In genomic region chr17:83997778-83998177, GRCm38 (mm10) we compare ENCODE assay signal across 9 mouse cellular contexts.
DNase-seq lines count a peak whose midpoint lies in the region; ATAC-seq and TF ChIP-seq lines count a peak whose summit lies in the region.
"Had no signal": no experiment of that assay in that cellular context is flagged by ENCODE, and none has a peak within 500 bp of the region (broad histone marks: within the 10 kb centered on the region; RNA-seq: fewer than 3 reads in every experiment).

No protein-coding gene starts in this region.

- H3K4me2 ChIP-seq in kidney, embryonic 15.5 days, result no peak overlapping the region
- H3K4me2 ChIP-seq in liver, embryonic 13.5 days, result no peak overlapping the region
- H3K4me2 ChIP-seq: heart, embryonic 15.5 days had no signal

- 91% methylated on average over 11 of the region's 11 CpGs for WGBS in cerebellum, adult 2 months
- WGBS in kidney, embryonic 15.5 days, result 82% methylated on average over 11 of the region's 11 CpGs
- WGBS in liver, embryonic 13.5 days (ENCODE audit: insufficient replicate concordance), result 50% methylated on average over 11 of the region's 11 CpGs

- H3K4me1 ChIP-seq in cerebellum, adult 2 months (ENCODE audit: control insufficient read depth, insufficient read depth, low read length), result no peaks in the 10 kb centered on the region
- peaks cover 31% of the 10 kb centered on the region for H3K4me1 ChIP-seq in kidney, embryonic 15.5 days
- peaks cover 17% of the 10 kb centered on the region for H3K4me1 ChIP-seq in liver, embryonic 13.5 days (replicated peaks)

- no peak overlapping the region for H3K4me3 ChIP-seq in cerebellum, adult 2 months (replicated peaks; ENCODE audit: insufficient read depth, low read depth, low read length)
- H3K4me3 ChIP-seq in kidney, embryonic 15.5 days (replicated peaks), result no peak overlapping the region
- H3K4me3 ChIP-seq in liver, embryonic 13.5 days (replicated peaks), result no peak overlapping the region
- H3K4me3 ChIP-seq: heart, embryonic 15.5 days had no signal

- ATAC-seq in erythroblast, adult 5-6 weeks (replicated peaks; ENCODE audit: low FRiP score, poor library complexity, severe bottlenecking), result peak; percentile 47
- ATAC-seq in kidney, embryonic 15.5 days (replicated peaks; ENCODE audit: low FRiP score), result no peak
- no peak for ATAC-seq in liver, embryonic 13.5 days (ENCODE audit: low read depth)

- H3K27me3 ChIP-seq in cerebellum, adult 2 months (ENCODE audit: control insufficient read depth, insufficient read depth, low read length), result no peaks in the 10 kb centered on the region
- H3K27me3 ChIP-seq in kidney, embryonic 15.5 days, result no peaks in the 10 kb centered on the region
- H3K27me3 ChIP-seq in liver, embryonic 13.5 days, result no peaks in the 10 kb centered on the region
- H3K27me3 ChIP-seq: heart, embryonic 15.5 days had no signal

- no peak for TF ChIP-seq POLR2A in cerebellum, adult 2 months (IDR thresholded peaks at IDR 0.05; ENCODE audit: borderline replicate concordance, insufficient read depth, low read length)

- no peak overlapping the region for H3K27ac ChIP-seq in cerebellum, adult 2 months (ENCODE audit: insufficient read depth, low read length)
- H3K27ac ChIP-seq in kidney, embryonic 15.5 days, result peak overlapping the region; percentile 87
- no peak overlapping the region; the same call in 1 of the 2 replicates for H3K27ac ChIP-seq in liver, embryonic 13.5 days
- H3K27ac ChIP-seq: heart, embryonic 15.5 days had no signal

- no peaks in the 10 kb centered on the region for H3K9me3 ChIP-seq in kidney, embryonic 15.5 days (replicated peaks)
- no peaks in the 10 kb centered on the region for H3K9me3 ChIP-seq in liver, embryonic 13.5 days (replicated peaks)
- H3K9me3 ChIP-seq: heart, embryonic 15.5 days had no signal

- DNase-seq in cerebellum, adult 2 months, result no peak
- DNase-seq in cerebellum, postnatal 36 days, result no peak
- DNase-seq in R1 (ENCODE audit: low read depth, low spot score), result peak; percentile 76
- DNase-seq in liver, embryonic 13.5 days, result peak; percentile 29
- peak; percentile 33 for DNase-seq in right cerebral cortex, postnatal 25 days
- DNase-seq in urinary bladder, adult 2 months (ENCODE audit: low spot score), result peak; percentile 77

- peak; percentile 27; the same call in 1 of the 2 replicates for TF ChIP-seq CTCF in cerebellum, adult 2 months (IDR thresholded peaks at IDR 0.05; ENCODE audit: borderline replicate concordance, insufficient read depth, low read depth, low read length)

- no peak overlapping the region for H3K9ac ChIP-seq in kidney, embryonic 15.5 days
- no peak overlapping the region for H3K9ac ChIP-seq in liver, embryonic 13.5 days
- H3K9ac ChIP-seq: heart, embryonic 15.5 days had no signal

- H3K36me3 ChIP-seq in kidney, embryonic 15.5 days, result no peaks in the 10 kb centered on the region
- H3K36me3 ChIP-seq in liver, embryonic 13.5 days, result no peaks in the 10 kb centered on the region
- H3K36me3 ChIP-seq: heart, embryonic 15.5 days had no signal

Comparison
In these comparisons a context has a peak if more than half of its experiments do, and no peak if none do; other contexts are left out.
1. DNase-seq: peak in R1 (single experiment), liver, embryonic 13.5 days (single experiment), right cerebral cortex, postnatal 25 days (single experiment) and urinary bladder, adult 2 months (single experiment); none in cerebellum, adult 2 months (0 of 2) and cerebellum, postnatal 36 days (0 of 2).